Comparison of ENCODE assay signal across 17 mouse cellular contexts in genomic region chr10:46826012-46826411, GRCm38 (mm10).
DNase-seq lines count a peak whose midpoint lies in the region; ATAC-seq and TF ChIP-seq lines count a peak whose summit lies in the region.
"Had no signal": no experiment of that assay in that cellular context is flagged by ENCODE, and none has a peak within 500 bp of the region (broad histone marks: within the 10 kb centered on the region; RNA-seq: fewer than 3 reads in every experiment).

No protein-coding gene starts in this region.

- no peaks in the 10 kb centered on the region for H3K4me1 ChIP-seq in embryonic facial prominence, embryonic 14.5 days (ENCODE audit: control insufficient read depth, insufficient read depth, low read length)
- H3K4me1 ChIP-seq in embryonic facial prominence, embryonic 10.5 days = no peaks in the 10 kb centered on the region
- H3K4me1 ChIP-seq in hindbrain, embryonic 11.5 days (replicated peaks; ENCODE audit: control insufficient read depth, insufficient read depth, low read length) = no peaks in the 10 kb centered on the region
- peaks cover 10% of the 10 kb centered on the region for H3K4me1 ChIP-seq in midbrain, embryonic 13.5 days (replicated peaks)
- no peaks in the 10 kb centered on the region for H3K4me1 ChIP-seq in lung, postnatal 0 days (ENCODE audit: insufficient read depth, low read depth, low read length)
- H3K4me1 ChIP-seq: heart, embryonic 10.5 days; limb, embryonic 10.5 days; liver, embryonic 13.5 days had no signal

- no peak for TF ChIP-seq CTCF in lung, postnatal 0 days (IDR thresholded peaks at IDR 0.05)

- intact Hi-C loops in left cerebral cortex, postnatal 36 days (cut with DNase I) = loop anchor here (10.0 kb wide), 1 partner anchor 591 kb away; no protein-coding TSS in a partner anchor

- WGBS in embryonic facial prominence, embryonic 14.5 days = 47% methylated on average over 3 of the region's 3 CpGs
- WGBS in embryonic facial prominence, embryonic 10.5 days = 47% methylated on average over 3 of the region's 3 CpGs
- 28% methylated on average over 3 of the region's 3 CpGs for WGBS in hindbrain, embryonic 11.5 days
- 11% methylated on average over 3 of the region's 3 CpGs for WGBS in midbrain, embryonic 13.5 days
- 53% methylated on average over 3 of the region's 3 CpGs for whole genome bisulfite sequencing in lung, postnatal 0 days

- H3K36me3 ChIP-seq in embryonic facial prominence, embryonic 14.5 days (ENCODE audit: control insufficient read depth, insufficient read depth, low read length) = no peaks in the 10 kb centered on the region
- H3K36me3 ChIP-seq in embryonic facial prominence, embryonic 10.5 days (replicated peaks) = no peaks in the 10 kb centered on the region
- no peaks in the 10 kb centered on the region for H3K36me3 ChIP-seq in hindbrain, embryonic 11.5 days (ENCODE audit: control insufficient read depth, insufficient read depth, low read length)
- no peaks in the 10 kb centered on the region for H3K36me3 ChIP-seq in midbrain, embryonic 13.5 days
- no peaks in the 10 kb centered on the region for H3K36me3 ChIP-seq in lung, postnatal 0 days (ENCODE audit: insufficient read depth, low read length)
- H3K36me3 ChIP-seq: heart, embryonic 10.5 days; limb, embryonic 10.5 days; liver, embryonic 13.5 days had no signal

- DNase-seq in embryonic facial prominence, embryonic 14.5 days (ENCODE audit: low spot score) = peak; percentile 42
- DNase-seq in embryonic facial prominence, embryonic 10.5 days (ENCODE audit: low spot score) = no peak
- peak; percentile 14 for DNase-seq in hindbrain, embryonic 11.5 days (ENCODE audit: low spot score)
- no peak for DNase-seq in lung, postnatal 0 days (ENCODE audit: low spot score)
- no peak for DNase-seq in heart, adult 11 months
- no peak for DNase-seq in left cerebral cortex, postnatal 36 days (ENCODE audit: low spot score in 2 of 2)
- DNase-seq in gastrocnemius, postnatal 25 days = no peak
- DNase-seq: adrenal gland, postnatal 25 days; cerebellum, adult 9-11 months; kidney, postnatal 10 days; liver, embryonic 13.5 days; right cerebral cortex, postnatal 4 days had no signal

- no peak for ATAC-seq in embryonic facial prominence, embryonic 14.5 days (ENCODE audit: low read depth)
- peak; percentile 14; the same call in 1 of the 2 replicates for ATAC-seq in hindbrain, embryonic 11.5 days (ENCODE audit: low FRiP score)
- ATAC-seq in midbrain, embryonic 13.5 days = peak; percentile 44
- no peak for ATAC-seq in lung, postnatal 0 days
- ATAC-seq: activated CD4-positive, CD25-positive, alpha-beta regulatory T cell, adult 4 months; intestine, postnatal 0 days had no signal

- no peak overlapping the region for H3K4me2 ChIP-seq in embryonic facial prominence, embryonic 14.5 days (ENCODE audit: low read depth, low read length)
- H3K4me2 ChIP-seq in hindbrain, embryonic 11.5 days (replicated peaks; ENCODE audit: low read depth, low read length) = no peak overlapping the region
- no peak overlapping the region for H3K4me2 ChIP-seq in midbrain, embryonic 13.5 days (replicated peaks)
- no peak overlapping the region for H3K4me2 ChIP-seq in lung, postnatal 0 days (replicated peaks; ENCODE audit: low read depth, low read length)
- H3K4me2 ChIP-seq: liver, embryonic 13.5 days had no signal

- H3K27me3 ChIP-seq in embryonic facial prominence, embryonic 14.5 days (replicated peaks; ENCODE audit: control insufficient read depth, insufficient read depth, low read length) = no peaks in the 10 kb centered on the region
- no peaks in the 10 kb centered on the region for H3K27me3 ChIP-seq in embryonic facial prominence, embryonic 10.5 days (replicated peaks; ENCODE audit: low read depth, poor library complexity, severe bottlenecking)
- H3K27me3 ChIP-seq in hindbrain, embryonic 11.5 days (ENCODE audit: control insufficient read depth, insufficient read depth, low read length) = no peaks in the 10 kb centered on the region
- H3K27me3 ChIP-seq in midbrain, embryonic 13.5 days = no peaks in the 10 kb centered on the region
- no peaks in the 10 kb centered on the region for H3K27me3 ChIP-seq in lung, postnatal 0 days (replicated peaks; ENCODE audit: insufficient read depth, low read length)
- H3K27me3 ChIP-seq: liver, embryonic 13.5 days had no signal

- no peak overlapping the region for H3K27ac ChIP-seq in embryonic facial prominence, embryonic 14.5 days (replicated peaks; ENCODE audit: low read depth, low read length)
- H3K27ac ChIP-seq in embryonic facial prominence, embryonic 10.5 days (replicated peaks) = no peak overlapping the region
- H3K27ac ChIP-seq in hindbrain, embryonic 11.5 days (ENCODE audit: low read depth, low read length) = 0 out of 2 replicates have a peak overlapping the region, but pooled peaks have one; percentile 24
- H3K27ac ChIP-seq in midbrain, embryonic 13.5 days = peak overlapping the region; percentile 62
- no peak overlapping the region for H3K27ac ChIP-seq in lung, postnatal 0 days (ENCODE audit: low read length)
- H3K27ac ChIP-seq: heart, embryonic 10.5 days; limb, embryonic 10.5 days; liver, embryonic 13.5 days had no signal

- H3K9me3 ChIP-seq in embryonic facial prominence, embryonic 14.5 days (ENCODE audit: control insufficient read depth, low read length) = no peaks in the 10 kb centered on the region
- no peaks in the 10 kb centered on the region for H3K9me3 ChIP-seq in embryonic facial prominence, embryonic 10.5 days
- no peaks in the 10 kb centered on the region for H3K9me3 ChIP-seq in hindbrain, embryonic 11.5 days (ENCODE audit: control insufficient read depth, low read length)
- no peaks in the 10 kb centered on the region for H3K9me3 ChIP-seq in midbrain, embryonic 13.5 days
- H3K9me3 ChIP-seq in lung, postnatal 0 days (ENCODE audit: low read length) = no peaks in the 10 kb centered on the region
- H3K9me3 ChIP-seq: heart, embryonic 10.5 days; limb, embryonic 10.5 days; liver, embryonic 13.5 days had no signal

- H3K9ac ChIP-seq in embryonic facial prominence, embryonic 14.5 days (ENCODE audit: low read depth, low read length) = no peak overlapping the region
- H3K9ac ChIP-seq in hindbrain, embryonic 11.5 days (ENCODE audit: low read depth, low read length) = no peak overlapping the region
- H3K9ac ChIP-seq in midbrain, embryonic 13.5 days (replicated peaks) = no peak overlapping the region
- no peak overlapping the region for H3K9ac ChIP-seq in lung, postnatal 0 days (replicated peaks; ENCODE audit: low read depth)
- H3K9ac ChIP-seq: liver, embryonic 13.5 days had no signal

- H3K4me3 ChIP-seq in embryonic facial prominence, embryonic 14.5 days (ENCODE audit: low read depth, low read length) = no peak overlapping the region
- no peak overlapping the region for H3K4me3 ChIP-seq in embryonic facial prominence, embryonic 10.5 days
- no peak overlapping the region for H3K4me3 ChIP-seq in hindbrain, embryonic 11.5 days (ENCODE audit: low read depth, low read length)
- no peak overlapping the region for H3K4me3 ChIP-seq in midbrain, embryonic 13.5 days (replicated peaks)
- H3K4me3 ChIP-seq in lung, postnatal 0 days (ENCODE audit: low read depth, low read length) = no peak overlapping the region
- H3K4me3 ChIP-seq: heart, embryonic 10.5 days; limb, embryonic 10.5 days; liver, embryonic 13.5 days had no signal

- no peak for TF ChIP-seq EP300 in lung, postnatal 0 days (IDR thresholded peaks at IDR 0.05)

Comparison
In these comparisons a context has a peak if more than half of its experiments do, and no peak if none do; other contexts are left out.
1. DNase-seq: peak in embryonic facial prominence, embryonic 14.5 days (single experiment) and hindbrain, embryonic 11.5 days (single experiment); none in embryonic facial prominence, embryonic 10.5 days (single experiment), lung, postnatal 0 days (single experiment), heart, adult 11 months (single experiment), left cerebral cortex, postnatal 36 days (0 of 2) and gastrocnemius, postnatal 25 days (single experiment).
2. ATAC-seq: peak in hindbrain, embryonic 11.5 days (single experiment) and midbrain, embryonic 13.5 days (single experiment); none in embryonic facial prominence, embryonic 14.5 days (single experiment) and lung, postnatal 0 days (single experiment).
3. H3K27ac ChIP-seq: peak in hindbrain, embryonic 11.5 days (single experiment) and midbrain, embryonic 13.5 days (single experiment); none in embryonic facial prominence, embryonic 14.5 days (single experiment), embryonic facial prominence, embryonic 10.5 days (single experiment) and lung, postnatal 0 days (single experiment).